Mouse (Mus musculus) ES-E14 (cell line): ENCODE results near the gene Akap1.

Experiments
- ZC3H11A ChIP-seq: IDR thresholded peaks from 2 replicates; pipeline ENCODE4 v1.6.1; 2012; ENCODE audit warnings: low read depth, mild to moderate bottlenecking, inconsistent platforms, low read length, borderline replicate concordance
- ZNF384 ChIP-seq: IDR thresholded peaks from 2 replicates; pipeline ENCODE4 v1.6.1; 2012; ENCODE audit warnings: low read depth, low read length, inconsistent platforms

DNA sequence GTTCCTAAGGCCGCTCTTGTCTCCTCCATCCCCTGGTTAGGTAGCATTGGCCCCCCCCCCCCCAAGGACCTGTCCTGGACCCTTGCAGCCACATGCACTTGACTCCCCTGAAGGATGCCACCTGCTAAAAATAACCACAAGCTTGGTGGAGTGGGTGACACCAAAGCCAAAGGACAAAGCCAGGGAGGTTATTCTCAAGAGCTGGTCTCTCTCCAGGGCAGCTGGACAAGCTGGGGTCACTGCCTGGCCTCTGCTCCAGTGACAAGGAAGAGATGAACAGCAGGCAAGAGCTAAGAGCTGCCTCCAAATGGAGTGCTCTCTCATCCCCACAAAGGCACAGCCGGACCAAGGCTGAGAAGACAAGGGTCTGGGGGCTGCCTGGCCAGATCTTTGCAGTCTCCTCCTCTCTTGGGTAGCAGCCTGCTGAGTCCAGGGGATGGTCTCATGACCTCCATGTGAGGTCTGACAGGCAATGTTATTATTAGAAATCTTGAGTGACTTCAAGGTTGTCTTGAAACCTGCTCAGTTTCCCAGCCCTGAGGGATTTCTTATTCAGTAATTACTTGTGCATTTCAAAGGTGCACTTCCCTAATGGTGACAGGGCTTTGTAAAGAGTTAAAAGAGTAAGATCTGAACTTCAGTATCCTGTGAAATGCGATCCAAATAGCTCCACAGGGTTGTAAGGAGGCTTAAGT is 6.9 kb downstream of the Akap1 start:
- TF ChIP-seq ZC3H11A (no peak), ZNF384 (no peak)
